Mouse (Mus musculus): ENCODE data around the gene Tenm4. TPM values are rescaled to one million over a fixed set of nuclear protein-coding genes. Genes with fewer than 3 reads are reported as not detected.

The Tenm4 gene
- polyA plus RNA-seq, 1 experiment from 2014 or later, result 0.68 TPM

GRCm38 (mm10) chr7:96842477-96843255 lies 671.6 kb downstream of the Tenm4 start:
- H3K4me2 ChIP-seq (ENCODE audit: low read depth, low read length), result no peak overlapping the region
- WGBS (ENCODE audit: insufficient replicate concordance), result 69% methylated on average over 12 of the region's 12 CpGs
- H3K27me3 ChIP-seq (ENCODE audit: insufficient read depth, low read length), result no peaks in the 10 kb centered on the region
- no peaks in the 10 kb centered on the region for H3K9me3 ChIP-seq (ENCODE audit: low read length)
- TF ChIP-seq CTCF (IDR thresholded peaks at IDR 0.05; ENCODE audit: low read depth) (no peak), EP300 (IDR thresholded peaks at IDR 0.05; ENCODE audit: low read depth) (no peak)
- no peak overlapping the region for H3K4me3 ChIP-seq (ENCODE audit: low read depth, low read length)
- ATAC-seq (no peak), DNase-seq (no peak)
- H3K27ac ChIP-seq (ENCODE audit: low read depth), result no peak overlapping the region
- H3K4me1 ChIP-seq (ENCODE audit: insufficient read depth), result peaks cover 4% of the 10 kb centered on the region; the same call in 1 of the 2 replicates
- no peak overlapping the region for H3K9ac ChIP-seq (replicated peaks)
- H3K36me3 ChIP-seq (replicated peaks; ENCODE audit: insufficient read depth, low read length), result no peaks in the 10 kb centered on the region

GRCm38 (mm10) chr7:96844104-96844894 lies 673.3 kb downstream of the Tenm4 start:
- Histone ChIP-seq H3K4me3 (ENCODE audit: low read depth, low read length) (no peak overlapping the region), H3K27me3 (ENCODE audit: insufficient read depth, low read length) (no peaks in the 10 kb centered on the region), H3K36me3 (replicated peaks; ENCODE audit: insufficient read depth, low read length) (no peaks in the 10 kb centered on the region), H3K4me2 (ENCODE audit: low read depth, low read length) (no peak overlapping the region), H3K27ac (ENCODE audit: low read depth) (peak overlapping the region; percentile 22; the same call in 1 of the 2 replicates), H3K9ac (replicated peaks) (no peak overlapping the region), H3K9me3 (ENCODE audit: low read length) (no peaks in the 10 kb centered on the region), H3K4me1 (ENCODE audit: insufficient read depth) (peaks cover 4% of the 10 kb centered on the region; the same call in 1 of the 2 replicates)
- no peak for ATAC-seq
- 47% methylated on average over 8 of the region's 8 CpGs for WGBS (ENCODE audit: insufficient replicate concordance)
- DNase-seq, result no peak
- no peak for TF ChIP-seq CTCF (IDR thresholded peaks at IDR 0.05; ENCODE audit: low read depth)
- no peak for TF ChIP-seq EP300 (IDR thresholded peaks at IDR 0.05; ENCODE audit: low read depth)

GRCm38 (mm10) chr7:96852781-96853180 lies 681.7 kb downstream of the Tenm4 start:
- no peak for TF ChIP-seq EP300 (IDR thresholded peaks at IDR 0.05; ENCODE audit: low read depth)
- Histone ChIP-seq H3K9ac (replicated peaks) (no peak overlapping the region), H3K4me2 (ENCODE audit: low read depth, low read length) (no peak overlapping the region), H3K36me3 (replicated peaks; ENCODE audit: insufficient read depth, low read length) (0 out of 2 replicates have a peak, but pooled peaks cover 8% of the 10 kb centered on the region), H3K27ac (ENCODE audit: low read depth) (no peak overlapping the region), H3K9me3 (ENCODE audit: low read length) (no peaks in the 10 kb centered on the region), H3K4me1 (ENCODE audit: insufficient read depth) (no peaks in the 10 kb centered on the region), H3K4me3 (ENCODE audit: low read depth, low read length) (no peak overlapping the region), H3K27me3 (ENCODE audit: insufficient read depth, low read length) (no peaks in the 10 kb centered on the region)
- ATAC-seq, result no peak
- no peak for DNase-seq
- WGBS (ENCODE audit: insufficient replicate concordance), result 64% methylated on average over 2 of the region's 2 CpGs

- Histone ChIP-seq H3K9me3 (ENCODE audit: low read length) (no peaks in the 10 kb centered on the region), H3K4me2 (ENCODE audit: low read depth, low read length) (no peak overlapping the region), H3K27ac (ENCODE audit: low read depth) (no peak overlapping the region), H3K36me3 (replicated peaks; ENCODE audit: insufficient read depth, low read length) (0 out of 2 replicates have a peak, but pooled peaks cover 8% of the 10 kb centered on the region), H3K27me3 (ENCODE audit: insufficient read depth, low read length) (no peaks in the 10 kb centered on the region), H3K9ac (replicated peaks) (no peak overlapping the region), H3K4me3 (ENCODE audit: low read depth, low read length) (no peak overlapping the region), H3K4me1 (ENCODE audit: insufficient read depth) (no peaks in the 10 kb centered on the region)
- peak; percentile 65 for ATAC-seq
- no peak for DNase-seq
- TF ChIP-seq CTCF (IDR thresholded peaks at IDR 0.05; ENCODE audit: low read depth), result no peak
- 0 out of 2 replicates have a peak, but pooled peaks have one; percentile 19 for TF ChIP-seq EP300 (IDR thresholded peaks at IDR 0.05; ENCODE audit: low read depth)
- WGBS (ENCODE audit: insufficient replicate concordance), result 53% methylated on average over 5 of the region's 5 CpGs
Observed at GRCm38 (mm10) chr7:96855867-96856406, 684.9 kb downstream of the Tenm4 start.

- DNase-seq (no peak), ATAC-seq (no peak)
- no peaks in the 10 kb centered on the region for H3K4me1 ChIP-seq (ENCODE audit: insufficient read depth)
- H3K36me3 ChIP-seq (replicated peaks; ENCODE audit: insufficient read depth, low read length), result 0 out of 2 replicates have a peak, but pooled peaks cover 8% of the 10 kb centered on the region
- 45% methylated on average over 4 of the region's 4 CpGs for whole genome bisulfite sequencing (ENCODE audit: insufficient replicate concordance)
- H3K4me2 ChIP-seq (ENCODE audit: low read depth, low read length), result no peak overlapping the region
- no peak overlapping the region for H3K4me3 ChIP-seq (ENCODE audit: low read depth, low read length)
- no peaks in the 10 kb centered on the region for H3K9me3 ChIP-seq (ENCODE audit: low read length)
- no peaks in the 10 kb centered on the region for H3K27me3 ChIP-seq (ENCODE audit: insufficient read depth, low read length)
- no peak overlapping the region for H3K9ac ChIP-seq (replicated peaks)
- no peak for TF ChIP-seq CTCF (IDR thresholded peaks at IDR 0.05; ENCODE audit: low read depth)
- TF ChIP-seq EP300 (IDR thresholded peaks at IDR 0.05; ENCODE audit: low read depth), result no peak
- no peak overlapping the region for H3K27ac ChIP-seq (ENCODE audit: low read depth)
Observed at GRCm38 (mm10) chr7:96856518-96856917, 685.5 kb downstream of the Tenm4 start.

- no peak overlapping the region for H3K4me2 ChIP-seq (ENCODE audit: low read depth, low read length)
- TF ChIP-seq EP300 (IDR thresholded peaks at IDR 0.05; ENCODE audit: low read depth) (no peak), CTCF (IDR thresholded peaks at IDR 0.05; ENCODE audit: low read depth) (no peak)
- H3K4me1 ChIP-seq (ENCODE audit: insufficient read depth), result no peaks in the 10 kb centered on the region
- no peak overlapping the region for H3K4me3 ChIP-seq (ENCODE audit: low read depth, low read length)
- DNase-seq (no peak), ATAC-seq (no peak)
- H3K27me3 ChIP-seq (ENCODE audit: insufficient read depth, low read length), result no peaks in the 10 kb centered on the region
- H3K27ac ChIP-seq (ENCODE audit: low read depth), result no peak overlapping the region
- 56% methylated on average over 2 of the region's 2 CpGs for whole genome bisulfite sequencing (ENCODE audit: insufficient replicate concordance)
- no peaks in the 10 kb centered on the region for H3K9me3 ChIP-seq (ENCODE audit: low read length)
- H3K36me3 ChIP-seq (replicated peaks; ENCODE audit: insufficient read depth, low read length), result peaks cover 7% of the 10 kb centered on the region; the same call in 1 of the 2 replicates
- no peak overlapping the region for H3K9ac ChIP-seq (replicated peaks)
Observed at GRCm38 (mm10) chr7:96859077-96859476, 688.0 kb downstream of the Tenm4 start.

Data from liver, postnatal 0 days (tissue).